ENCODE assay signal across 8 mouse cellular contexts in the genomic region with DNA sequence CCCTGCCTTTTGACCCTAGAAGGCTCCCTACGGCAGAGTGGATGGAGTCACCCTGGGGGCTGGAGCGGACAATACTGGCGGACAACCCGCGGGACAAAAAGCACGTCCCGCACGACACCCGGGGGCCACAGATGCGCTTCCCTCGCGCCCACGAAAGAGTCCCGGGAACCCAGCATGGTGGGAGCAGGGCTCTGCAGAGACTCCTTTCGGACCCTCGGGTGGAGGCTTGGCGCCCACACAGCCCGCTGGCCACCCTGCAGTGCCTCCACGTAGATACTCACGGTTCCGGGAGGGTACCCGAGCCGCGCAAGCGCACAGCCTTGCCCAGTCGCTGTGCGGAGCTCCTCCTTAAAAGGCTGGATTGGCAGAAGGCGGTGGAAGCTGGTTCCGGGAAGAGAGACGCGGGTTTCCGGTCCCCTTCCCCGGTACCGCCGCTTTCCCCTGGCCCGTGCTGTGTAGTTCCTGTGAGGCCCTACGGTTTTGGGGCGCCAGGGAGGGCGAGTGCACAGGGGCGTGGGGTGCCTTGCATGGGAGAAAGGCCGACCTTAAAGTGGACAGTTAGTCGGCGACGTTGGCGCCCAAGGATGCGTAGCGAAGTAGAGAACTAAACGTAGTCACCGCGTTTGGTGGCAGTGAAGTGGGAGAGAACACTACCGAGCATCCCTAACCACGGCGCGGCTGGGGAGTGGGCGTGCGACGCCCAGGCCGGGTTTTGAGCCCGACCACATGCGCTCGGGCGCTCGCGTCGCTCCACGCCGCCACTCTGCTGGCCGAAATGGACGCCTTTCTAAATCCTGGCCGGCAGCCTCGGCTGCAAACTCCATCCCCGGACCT. TPM values are rescaled to one million over a fixed set of nuclear protein-coding genes. Genes with fewer than 3 reads are reported as not detected.
DNase-seq lines count a peak whose midpoint lies in the region; ATAC-seq and TF ChIP-seq lines count a peak whose summit lies in the region.

A gene (minus strand): TSS at position 362 of the 834 bp plus-strand sequence.

- H3K4me2 ChIP-seq in forebrain, embryonic 16.5 days (ENCODE audit: low read length), result peak within 1 kb of the TSS; percentile 65
- peak within 1 kb of the TSS; percentile 93 for H3K4me2 ChIP-seq in lung, embryonic 15.5 days

- no peaks in the 10 kb centered on the region for H3K9me3 ChIP-seq in ES-E14 (ENCODE audit: control insufficient read depth, insufficient read depth, low read depth, low read length)
- no peaks in the 10 kb centered on the region for H3K9me3 ChIP-seq in forebrain, embryonic 16.5 days (ENCODE audit: control insufficient read depth, low read length)
- no peaks in the 10 kb centered on the region for H3K9me3 ChIP-seq in lung, embryonic 15.5 days

- H3K27ac ChIP-seq in ES-E14 (ENCODE audit: insufficient read depth, low read depth, low read length, poor library complexity, severe bottlenecking), result peak within 1 kb of the TSS; percentile 64
- peak within 1 kb of the TSS; percentile 98 for H3K27ac ChIP-seq in forebrain, embryonic 16.5 days (ENCODE audit: low read length)
- H3K27ac ChIP-seq in lung, embryonic 15.5 days, result peak within 1 kb of the TSS; percentile 99

- no peaks in the 10 kb centered on the region; the same call in 1 of the 2 replicates for H3K36me3 ChIP-seq in ES-E14 (ENCODE audit: control insufficient read depth, insufficient read depth, low read length, poor library complexity, severe bottlenecking)
- H3K36me3 ChIP-seq in forebrain, embryonic 16.5 days (ENCODE audit: control insufficient read depth, insufficient read depth), result 0 out of 2 replicates have a peak, but pooled peaks cover 2% of the 10 kb centered on the region
- H3K36me3 ChIP-seq in lung, embryonic 15.5 days, result peaks cover 3% of the 10 kb centered on the region; the same call in 1 of the 2 replicates

- intact Hi-C loops in heart, postnatal 36 days (cut with DNase I), result loop anchor here (1.0 to 5.0 kb wide), 6 partner anchors 73 to 395 kb away; a partner anchor contains a TSS

- in situ Hi-C loops in ES-E14 (cut with MboI; ENCODE audit: low sequenced_read_pairs in 2 of 2, unreplicated experiment in 2 of 2), result no loop called here

- DNase-seq in ES-E14 (ENCODE audit: low read depth, low spot score), result peak; percentile 74
- peak; percentile 95 for DNase-seq in cerebellum, adult 11-12 months
- peak; percentile 88 to 92 for DNase-seq in heart, postnatal 36 days
- peak; percentile 94 for DNase-seq in layer of hippocampus, adult 8-10 months (ENCODE audit: low spot score in 2 of 2)
- peak; percentile 89 for DNase-seq in ovary, adult 18-20 months (ENCODE audit: low spot score)
- peak; percentile 80 for DNase-seq in thymus, postnatal 0 days (ENCODE audit: low spot score)

- H3K4me1 ChIP-seq in ES-E14 (ENCODE audit: control insufficient read depth in 2 of 2, insufficient read depth in 2 of 2, low read length in 2 of 2, poor library complexity in 1 of 2), result peaks cover 0 to 2% of the 10 kb centered on the region in 2 experiments; a peak in 1 of 4 replicates
- H3K4me1 ChIP-seq in forebrain, embryonic 16.5 days (replicated peaks; ENCODE audit: control insufficient read depth, insufficient read depth, low read length), result peaks cover 20% of the 10 kb centered on the region
- H3K4me1 ChIP-seq in lung, embryonic 15.5 days, result peaks cover 19% of the 10 kb centered on the region

- under 1% methylated on average over 66 of the region's 72 CpGs for WGBS in forebrain, embryonic 16.5 days
- under 1% methylated on average over 69 of the region's 72 CpGs for WGBS in lung, embryonic 15.5 days

- peak within 1 kb of the TSS; percentile 92 for H3K9ac ChIP-seq in ES-E14 (ENCODE audit: insufficient read depth, low read depth, low read length, poor library complexity, severe bottlenecking)
- peak within 1 kb of the TSS; percentile 99 for H3K9ac ChIP-seq in forebrain, embryonic 16.5 days (replicated peaks; ENCODE audit: low read depth, low read length)
- H3K9ac ChIP-seq in lung, embryonic 15.5 days, result peak within 1 kb of the TSS; percentile 81

- ATAC-seq in forebrain, embryonic 16.5 days, result peak; percentile 97
- peak; percentile 95 for ATAC-seq in lung, embryonic 15.5 days (ENCODE audit: borderline replicate concordance, extremely low read depth, low FRiP score, low TSS enrichment)

- peak within 1 kb of the TSS; percentile 94 to 95 for H3K4me3 ChIP-seq in ES-E14 (ENCODE audit: insufficient read depth in 1 of 2, low read depth in 1 of 2, low read length in 2 of 2, poor library complexity in 1 of 2, severe bottlenecking in 1 of 2)
- H3K4me3 ChIP-seq in forebrain, embryonic 16.5 days (replicated peaks; ENCODE audit: low read length), result peak within 1 kb of the TSS; percentile 92
- peak within 1 kb of the TSS; percentile 81 for H3K4me3 ChIP-seq in lung, embryonic 15.5 days

- no peaks in the 10 kb centered on the region for H3K27me3 ChIP-seq in forebrain, embryonic 16.5 days (replicated peaks; ENCODE audit: control insufficient read depth, insufficient read depth, low read length)
- H3K27me3 ChIP-seq in lung, embryonic 15.5 days, result no peaks in the 10 kb centered on the region

TF ChIP-seq in ES-E14, 5 proteins besides CTCF, POLR2A, EP300 and RAD21:
- TF ChIP-seq MAFK (IDR thresholded peaks at IDR 0.05; ENCODE audit: insufficient read depth, low read depth, low read length), result no peak
- TF ChIP-seq ZC3H11A (IDR thresholded peaks at IDR 0.05; ENCODE audit: borderline replicate concordance, low read depth, low read length), result no peak
- TF ChIP-seq HCFC1 (IDR thresholded peaks at IDR 0.05; ENCODE audit: borderline replicate concordance, insufficient read depth, low read length), result peak; percentile 42; the same call in 1 of the 2 replicates
- TF ChIP-seq ZNF384 (IDR thresholded peaks at IDR 0.05; ENCODE audit: low read depth, low read length), result no peak

RNA-seq across cellular contexts. Expression of the gene that starts here (rescaled TPM):
- 18.6 and 25.8 TPM in 2 replicates for total RNA-seq in ES-E14 (2012; rRNA removed)
- 21.2 and 22.8 TPM in 2 replicates for polyA plus RNA-seq in forebrain, embryonic 16.5 days (2015; fragmentation: Nextera tagmentation; extraction: Ambion mirVana)
- total RNA-seq in heart, postnatal 36 days (2021), result 1 to 10 TPM; 7.5 to 8.8 TPM
- total RNA-seq in layer of hippocampus, adult 8-10 months (2022), result 10 to 100 TPM in 3 of 4 experiments, 1 to 10 TPM in 1; 8.6 to 15.1 (median 12.6) TPM
- 18.7 and 20.5 TPM in 2 replicates for polyA plus RNA-seq in lung, embryonic 15.5 days (2015; fragmentation: Nextera tagmentation; extraction: Ambion mirVana)
- 14.9 and 15.9 TPM in 2 replicates for polyA plus RNA-seq in thymus, postnatal 0 days (2015; fragmentation: Nextera tagmentation; extraction: Ambion mirVana)

Comparison
In these comparisons a context has a peak if more than half of its experiments do, and no peak if none do; other contexts are left out.
1. Peak in every context shown above with its lines: DNase-seq, ATAC-seq, H3K4me3 ChIP-seq and H3K27ac ChIP-seq.